Mouse (Mus musculus) lung, postnatal 0 days (tissue): ENCODE results near the gene Irf2. TPM values are rescaled to one million over a fixed set of nuclear protein-coding genes. Genes with fewer than 3 reads are reported as not detected.

Source experiments
- ATAC-seq: fragments of 200-750 bp; cut with Nextera tagmentation; 2 replicates; pipeline ENCODE4 v1.8.0; 2017; ENCODE audit warnings: moderate library complexity
- DNase-seq: peaks from one replicate; pipeline ENCODE4 v3.0.0-alpha.2; 2016; ENCODE audit warnings: low spot score
- H3K27ac ChIP-seq: fragments of 300-500 bp; sonication (generic); 2 replicates; pipeline ENCODE4 v1.5.1; 2014; ENCODE audit warnings: antibody characterized with exemption, mild to moderate bottlenecking, low read length, mixed read lengths
- H3K27me3 ChIP-seq: fragments of 300-500 bp; sonication (generic); replicated peaks from 2 replicates; pipeline ENCODE4 v1.6.1; 2014; ENCODE audit warnings: low read length, mixed read lengths; ENCODE audit not compliant: insufficient read depth
- H3K36me3 ChIP-seq: fragments of 300-500 bp; sonication (generic); 2 replicates; pipeline ENCODE4 v1.6.1; 2014; ENCODE audit warnings: low read length, mixed read lengths; ENCODE audit not compliant: insufficient read depth
- H3K4me1 ChIP-seq: fragments of 300-500 bp; sonication (generic); 2 replicates; pipeline ENCODE4 v1.6.1; 2014; ENCODE audit warnings: antibody characterized with exemption, low read depth, low read length, mixed read lengths; ENCODE audit not compliant: insufficient read depth
- H3K4me2 ChIP-seq: fragments of 300-500 bp; sonication (generic); replicated peaks from 2 replicates; pipeline ENCODE4 v1.6.1; 2014; ENCODE audit warnings: low read depth, mild to moderate bottlenecking, low read length, moderate library complexity, mixed read lengths
- H3K4me3 ChIP-seq: fragments of 300-500 bp; sonication (generic); 2 replicates; pipeline ENCODE4 v1.5.1; 2014; ENCODE audit warnings: low read depth, low read length
- H3K9ac ChIP-seq: fragments of 300-500 bp; sonication (generic); replicated peaks from 2 replicates; pipeline ENCODE4 v1.6.1; 2014; ENCODE audit warnings: low read depth, mild to moderate bottlenecking
- H3K9me3 ChIP-seq: fragments of 300-500 bp; sonication (generic); 2 replicates; pipeline ENCODE4 v1.6.1; 2016; ENCODE audit warnings: low read length, mixed read lengths
- CTCF ChIP-seq: IDR thresholded peaks from 2 replicates; pipeline ENCODE4 v1.5.1; 2016; ENCODE audit warnings: antibody characterized with exemption, mild to moderate bottlenecking
- EP300 ChIP-seq: IDR thresholded peaks from 2 replicates; pipeline ENCODE4 v1.6.1; 2016; ENCODE audit warnings: antibody characterized with exemption, mild to moderate bottlenecking, control low read depth
- WGBS: fragments of 180-500 bp; shearing (Covaris S2); extraction: QIAGEN DNeasy Blood & Tissue Kit; methylation state at CpG from one replicate; pipeline ENCODE4 v1.1.7; 2014; 5-methylcytosine and 5-hydroxymethylcytosine counted together
- polyA plus RNA-seq: library from polyadenylated mRNA; unstranded; fragments of >200 nt; fragmentation: Nextera tagmentation; extraction: Ambion mirVana; gene quantifications from 2 replicates; pipeline ENCODE4 v1.2.1, GENCODE M21; 2015

The Irf2 gene
- polyA plus RNA-seq, 1 experiment from 2014 or later = 64.9 TPM

- DNase-seq = no peak
- no peak overlapping the region for H3K9ac ChIP-seq
- ATAC-seq = no peak
- H3K9me3 ChIP-seq = no peaks in the 10 kb centered on the region
- no peaks in the 10 kb centered on the region; the same call in 1 of the 2 replicates for H3K4me1 ChIP-seq
- no peak overlapping the region for H3K4me2 ChIP-seq
- no peak overlapping the region for H3K4me3 ChIP-seq
- H3K36me3 ChIP-seq = no peaks in the 10 kb centered on the region
- no peak overlapping the region for H3K27ac ChIP-seq
- no peaks in the 10 kb centered on the region for H3K27me3 ChIP-seq
- TF ChIP-seq EP300 = no peak
- no peak for TF ChIP-seq CTCF
- WGBS = 96% methylated on average over 2 of the region's 2 CpGs
Observed at GRCm38 (mm10) chr8:46894385-46894784, 154.9 kb downstream of the Irf2 start.

- no peak overlapping the region for H3K4me3 ChIP-seq
- no peaks in the 10 kb centered on the region for H3K27me3 ChIP-seq
- no peaks in the 10 kb centered on the region for H3K9me3 ChIP-seq
- H3K36me3 ChIP-seq = no peaks in the 10 kb centered on the region
- DNase-seq (no peak), ATAC-seq (no peak)
- TF ChIP-seq EP300 (no peak), CTCF (no peak)
- H3K4me1 ChIP-seq = no peaks in the 10 kb centered on the region
- H3K27ac ChIP-seq = no peak overlapping the region
- no peak overlapping the region for H3K9ac ChIP-seq
- no peak overlapping the region for H3K4me2 ChIP-seq
- 84% methylated on average over 5 of the region's 5 CpGs for WGBS
Observed at GRCm38 (mm10) chr8:46896005-46896404, 156.5 kb downstream of the Irf2 start.

GRCm38 (mm10) chr8:46896704-46897103 lies 157.2 kb downstream of the Irf2 start:
- no peaks in the 10 kb centered on the region for H3K4me1 ChIP-seq
- H3K27ac ChIP-seq = no peak overlapping the region
- no peaks in the 10 kb centered on the region for H3K36me3 ChIP-seq
- ATAC-seq (no peak), DNase-seq (no peak)
- no peak for TF ChIP-seq CTCF
- no peak for TF ChIP-seq EP300
- H3K4me3 ChIP-seq = no peak overlapping the region
- no peak overlapping the region for H3K9ac ChIP-seq
- 88% methylated on average over 3 of the region's 3 CpGs for WGBS
- H3K9me3 ChIP-seq = no peaks in the 10 kb centered on the region
- no peaks in the 10 kb centered on the region for H3K27me3 ChIP-seq
- H3K4me2 ChIP-seq = no peak overlapping the region

Other genes with a start within 250 kb of the Irf2 start
- gene Cenpu, start 187.7 kb upstream of the Irf2 start, polyA plus RNA-seq = 6.1 and 6.9 TPM in 2 replicates
- 3.7 and 4.8 TPM in 2 replicates for gene Primpol, start 122.5 kb upstream of the Irf2 start, polyA plus RNA-seq
- 27.4 and 27.6 TPM in 2 replicates for gene Casp3, start 122.4 kb upstream of the Irf2 start, polyA plus RNA-seq
- gene Enpp6, start 247.2 kb downstream of the Irf2 start, polyA plus RNA-seq = 0.49 and 0.86 TPM in 2 replicates